Mouse (Mus musculus) cortical plate, adult 2 months (tissue): Measurements from ENCODE around the gene Smo.

ENCODE experiments used
- CTCF ChIP-seq: fragments of 200-500 bp; IDR thresholded peaks from 2 replicates; pipeline ENCODE4 v1.5.1; 2011; ENCODE audit warnings: mild to moderate bottlenecking, control low read depth, low read length; ENCODE audit not compliant: insufficient read depth; ENCODE audit errors: extremely low read depth
- POLR2A ChIP-seq: fragments of 200-500 bp; IDR thresholded peaks from 2 replicates; pipeline ENCODE4 v1.6.1; 2011; ENCODE audit warnings: mild to moderate bottlenecking, low read length, control low read depth; ENCODE audit not compliant: insufficient read depth; ENCODE audit errors: extremely low read depth

- TF ChIP-seq POLR2A (no peak), CTCF (no peak)
These were observed 49.4 kb upstream of the Smo start for GRCm38 (mm10) chr6:29685952-29686351.
